Mouse (Mus musculus): ENCODE measurements around the gene Gapt. TPM values are rescaled to one million over a fixed set of nuclear protein-coding genes. Genes with fewer than 3 reads are reported as not detected.

The Gapt gene
- total and polyA plus RNA-seq, 2 experiments from 2014 or later: not detected

GRCm38 (mm10) chr13:110398513-110399270 lies 41.7 kb upstream of the Gapt start:
- WGBS: 67% methylated on average over 24 of the region's 24 CpGs
- H3K9me3 ChIP-seq (ENCODE audit: low read length): no peaks in the 10 kb centered on the region

GRCm38 (mm10) chr13:110397750-110398149 lies 40.8 kb upstream of the Gapt start:
- no peak overlapping the region for H3K9ac ChIP-seq (replicated peaks; ENCODE audit: low read length, poor library complexity, severe bottlenecking)
- H3K4me1 ChIP-seq (ENCODE audit: insufficient read depth, low read length): 0 out of 2 replicates have a peak, but pooled peaks cover 3% of the 10 kb centered on the region
- H3K9me3 ChIP-seq (ENCODE audit: low read length): no peaks in the 10 kb centered on the region
- H3K27me3 ChIP-seq (ENCODE audit: insufficient read depth, low read length): no peaks in the 10 kb centered on the region
- ATAC-seq (ENCODE audit: low FRiP score) (no peak), DNase-seq (ENCODE audit: low spot score) (no peak)
- TF ChIP-seq CTCF (IDR thresholded peaks at IDR 0.05): no peak
- peak overlapping the region; percentile 14; the same call in 1 of the 2 replicates for H3K4me3 ChIP-seq (ENCODE audit: low read depth, low read length)
- no peak overlapping the region for H3K27ac ChIP-seq (ENCODE audit: low read depth, low read length)
- peak overlapping the region; percentile 34 for H3K4me2 ChIP-seq (ENCODE audit: low read depth, low read length, poor library complexity, severe bottlenecking)
- peaks cover 26% of the 10 kb centered on the region for H3K36me3 ChIP-seq (ENCODE audit: insufficient read depth, low read length)
- 87% methylated on average over 8 of the region's 8 CpGs for WGBS

More at GRCm38 (mm10) chr13:110398513-110399270, 41.7 kb upstream of the Gapt start:
- no peak for TF ChIP-seq CTCF (IDR thresholded peaks at IDR 0.05)
- Histone ChIP-seq H3K36me3 (ENCODE audit: insufficient read depth, low read length) (peaks cover 26% of the 10 kb centered on the region), H3K27me3 (ENCODE audit: insufficient read depth, low read length) (no peaks in the 10 kb centered on the region), H3K9ac (replicated peaks; ENCODE audit: low read length, poor library complexity, severe bottlenecking) (no peak overlapping the region), H3K27ac (ENCODE audit: low read depth, low read length) (no peak overlapping the region), H3K4me1 (ENCODE audit: insufficient read depth, low read length) (0 out of 2 replicates have a peak, but pooled peaks cover 3% of the 10 kb centered on the region), H3K4me2 (ENCODE audit: low read depth, low read length, poor library complexity, severe bottlenecking) (peak overlapping the region; percentile 34), H3K4me3 (ENCODE audit: low read depth, low read length) (no peak overlapping the region; the same call in 1 of the 2 replicates)
- no peak for ATAC-seq (ENCODE audit: low FRiP score)
- DNase-seq (ENCODE audit: low spot score): no peak

- H3K27me3 ChIP-seq (ENCODE audit: insufficient read depth, low read length): no peaks in the 10 kb centered on the region
- H3K4me1 ChIP-seq (ENCODE audit: insufficient read depth, low read length): 0 out of 2 replicates have a peak, but pooled peaks cover 3% of the 10 kb centered on the region
- H3K9ac ChIP-seq (replicated peaks; ENCODE audit: low read length, poor library complexity, severe bottlenecking): peak overlapping the region; percentile 96
- peak overlapping the region; percentile 96 for H3K27ac ChIP-seq (ENCODE audit: low read depth, low read length)
- peak; percentile 32 for DNase-seq (ENCODE audit: low spot score)
- no peak for ATAC-seq (ENCODE audit: low FRiP score)
- peaks cover 26% of the 10 kb centered on the region for H3K36me3 ChIP-seq (ENCODE audit: insufficient read depth, low read length)
- H3K4me3 ChIP-seq (ENCODE audit: low read depth, low read length): peak overlapping the region; percentile 87
- H3K4me2 ChIP-seq (ENCODE audit: low read depth, low read length, poor library complexity, severe bottlenecking): peak overlapping the region; percentile 95
- H3K9me3 ChIP-seq (ENCODE audit: low read length): no peaks in the 10 kb centered on the region
- WGBS: 5% methylated on average over 21 of the region's 21 CpGs
- no peak for TF ChIP-seq CTCF (IDR thresholded peaks at IDR 0.05)
Measured at GRCm38 (mm10) chr13:110395916-110396685, 39.1 kb upstream of the Gapt start.

GRCm38 (mm10) chr13:110395179-110395794 lies 38.3 kb upstream of the Gapt start:
- Histone ChIP-seq H3K36me3 (ENCODE audit: insufficient read depth, low read length) (peaks cover 21% of the 10 kb centered on the region), H3K4me1 (ENCODE audit: insufficient read depth, low read length) (0 out of 2 replicates have a peak, but pooled peaks cover 3% of the 10 kb centered on the region), H3K27me3 (ENCODE audit: insufficient read depth, low read length) (no peaks in the 10 kb centered on the region), H3K27ac (ENCODE audit: low read depth, low read length) (peak overlapping the region; percentile 96), H3K9ac (replicated peaks; ENCODE audit: low read length, poor library complexity, severe bottlenecking) (peak overlapping the region; percentile 96), H3K4me2 (ENCODE audit: low read depth, low read length, poor library complexity, severe bottlenecking) (peak overlapping the region; percentile 95), H3K9me3 (ENCODE audit: low read length) (no peaks in the 10 kb centered on the region), H3K4me3 (ENCODE audit: low read depth, low read length) (peak overlapping the region; percentile 87)
- ATAC-seq (ENCODE audit: low FRiP score): peak; percentile 17
- TF ChIP-seq CTCF (IDR thresholded peaks at IDR 0.05): no peak
- DNase-seq (ENCODE audit: low spot score): peak; percentile 51
- under 1% methylated on average over 39 of the region's 41 CpGs for WGBS

GRCm38 (mm10) chr13:110394291-110395178 lies 37.5 kb upstream of the Gapt start, which contains the start of gene Plk2:
Gene Plk2, plus strand, starts transcription at chr13:110395046.
- Histone ChIP-seq H3K27me3 (ENCODE audit: insufficient read depth, low read length) (no peaks in the 10 kb centered on the region), H3K4me3 (ENCODE audit: low read depth, low read length) (peak within 1 kb of the TSS; percentile 87), H3K4me1 (ENCODE audit: insufficient read depth, low read length) (0 out of 2 replicates have a peak, but pooled peaks cover 3% of the 10 kb centered on the region), H3K9me3 (ENCODE audit: low read length) (no peaks in the 10 kb centered on the region), H3K4me2 (ENCODE audit: low read depth, low read length, poor library complexity, severe bottlenecking) (peak within 1 kb of the TSS; percentile 95), H3K27ac (ENCODE audit: low read depth, low read length) (peak within 1 kb of the TSS; percentile 96), H3K36me3 (ENCODE audit: insufficient read depth, low read length) (peaks cover 16% of the 10 kb centered on the region), H3K9ac (replicated peaks; ENCODE audit: low read length, poor library complexity, severe bottlenecking) (peak within 1 kb of the TSS; percentile 96)
- under 1% methylated on average over 70 of the region's 71 CpGs for WGBS
- DNase-seq (ENCODE audit: low spot score): peak; percentile 96
- peak; percentile 94 for ATAC-seq (ENCODE audit: low FRiP score)
- peak; percentile 85 for TF ChIP-seq CTCF (IDR thresholded peaks at IDR 0.05)
